Mouse (Mus musculus) layer of hippocampus, postnatal 14 days (tissue): ENCODE measurements at regions not wholly inside any gene's neighbourhood (a gene's known extent, or its start where the extent isn't known, plus 50 kb on each side); places are given as distances from the start of the nearest gene placed in this dataset.

Experiments used
- DNase-seq, 2 experiments: peaks; one replicate each; pipeline ENCODE4 v3.0.0; 2021 to 2022; ENCODE audit warnings: low spot score in 2 of 2, mixed read lengths in 1 of 2

DNA sequence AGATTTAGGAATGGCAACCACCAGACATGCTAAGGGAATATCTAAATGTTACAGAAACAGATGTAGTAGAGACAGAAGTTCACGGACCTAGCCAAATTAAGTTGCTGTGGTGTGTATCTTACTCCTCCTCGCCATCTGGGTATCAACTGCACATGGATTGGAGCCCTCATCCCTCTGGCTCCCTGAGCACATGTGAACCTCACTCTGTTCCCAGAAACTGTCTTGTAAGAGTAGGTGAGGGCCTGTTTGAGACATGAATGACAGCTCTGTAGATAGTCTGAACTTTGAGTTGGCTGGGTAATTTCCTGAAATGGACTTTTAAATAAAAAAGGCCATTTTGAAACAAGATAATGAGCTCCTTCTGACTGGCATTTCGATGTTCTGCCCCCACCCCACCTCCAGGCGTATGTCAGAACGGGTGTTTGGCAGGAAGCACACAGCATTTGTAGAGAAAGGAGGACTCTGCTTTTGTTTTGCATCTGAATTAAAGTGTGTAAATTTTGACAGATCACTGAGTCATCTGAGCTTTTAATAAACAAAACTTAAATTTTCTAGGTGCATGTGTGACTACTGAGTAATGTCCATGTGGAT is 196.9 kb upstream of the Cep126 start:
- DNase-seq = peak; percentile 39 to 69

DNA sequence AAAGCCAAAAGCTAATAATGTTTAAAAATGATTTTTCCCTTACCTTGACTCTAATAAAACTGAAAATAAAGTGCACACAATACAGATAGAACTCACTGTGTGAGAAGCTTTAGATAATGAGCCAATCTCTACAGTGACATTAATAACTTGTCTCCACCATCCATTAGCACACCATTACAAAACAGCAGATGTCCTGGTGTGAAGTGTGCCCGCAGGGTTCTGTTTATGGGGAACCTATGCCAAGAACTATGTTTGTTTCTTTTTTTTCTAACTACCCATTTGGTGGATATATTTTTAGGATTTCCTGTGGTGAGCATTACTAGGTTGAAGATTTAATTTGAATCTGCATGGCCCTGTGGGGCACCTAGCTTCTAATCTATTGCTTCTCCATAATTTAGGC is 203.3 kb upstream of the Trpc6 start:
- peak in 1 of 2 experiments; percentile 67 for DNase-seq

DNA sequence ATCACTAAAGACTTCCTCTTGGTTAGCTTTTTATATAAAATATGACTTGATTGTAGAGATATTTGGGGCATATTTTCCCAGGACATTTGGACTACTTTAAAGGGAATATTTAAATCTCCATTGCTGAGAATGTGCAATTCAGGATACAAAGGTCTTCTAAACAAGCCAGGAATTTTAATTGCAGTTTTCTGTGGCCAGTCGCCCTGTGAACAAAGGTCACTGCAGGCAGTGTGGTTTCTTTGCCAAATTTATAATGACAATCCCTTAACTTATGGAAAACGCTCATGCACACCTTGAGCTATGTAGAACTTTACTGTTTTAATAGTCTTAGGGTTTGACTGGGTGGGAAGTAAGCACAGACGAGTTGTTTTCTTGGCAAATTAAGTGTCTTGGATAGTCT is 192.9 kb upstream of the Trpc6 start:
- no peak for DNase-seq
